Mouse (Mus musculus) CH12.LX (cell line): ENCODE data around the gene Krtap10-4. TPM values are rescaled to one million over a fixed set of nuclear protein-coding genes. Genes with fewer than 3 reads are reported as not detected.
"Not testable (repeated sequence)": the region's sequence is repeated elsewhere in the genome, so short reads cannot be mapped to it uniquely, and the experiment has no call there.

Experiments
- DNase-seq: peaks from one replicate; pipeline ENCODE4 v3.0.0-alpha.2; 2013; ENCODE audit errors: extremely low read depth
- H3K27ac ChIP-seq: 2 replicates; pipeline ENCODE4 v1.5.1; 2012; ENCODE audit warnings: low read depth, mild to moderate bottlenecking, control low read depth, moderate library complexity; ENCODE audit not compliant: insufficient read depth
- H3K27me3 ChIP-seq: replicated peaks from 2 replicates; pipeline ENCODE3; 2012; ENCODE audit warnings: inconsistent platforms
- H3K36me3 ChIP-seq, 2 experiments: replicated peaks in 1 of 2; 2 replicates each; pipeline versions ENCODE3 to v1.6.1; 2012; ENCODE audit warnings: inconsistent platforms in 1 of 2, low read length in 1 of 2, mild to moderate bottlenecking in 1 of 2, mixed read lengths in 1 of 2, moderate library complexity in 1 of 2; ENCODE audit not compliant: control insufficient read depth in 1 of 2, insufficient read depth in 1 of 2
- H3K4me1 ChIP-seq, 2 experiments: 2 replicates each; pipeline ENCODE4 v1.6.1; 2012; ENCODE audit warnings: inconsistent platforms in 1 of 2, moderate library complexity in 1 of 2; ENCODE audit not compliant: insufficient read depth in 2 of 2, control insufficient read depth in 1 of 2
- H3K4me2 ChIP-seq: 2 replicates; pipeline ENCODE4 v1.6.1; 2012; ENCODE audit warnings: low read depth, mild to moderate bottlenecking, control low read depth; ENCODE audit not compliant: poor library complexity, insufficient read depth, severe bottlenecking
- H3K4me3 ChIP-seq, 3 experiments: fragments of 150-350 bp in 1 of 3; sonication (generic) in 1 of 3; replicated peaks in 1 of 3; 2 replicates each; pipeline versions ENCODE3 to v1.5.1; 2011 to 2012; ENCODE audit warnings: low read depth in 2 of 3, low read length in 2 of 3, mild to moderate bottlenecking in 2 of 3, moderate library complexity in 2 of 3, control low read depth in 1 of 3, improper control_type of control experiment in 1 of 3, inconsistent platforms in 1 of 3, mixed read lengths in 1 of 3; ENCODE audit not compliant: poor library complexity in 1 of 3
- H3K79me2 ChIP-seq: replicated peaks from 2 replicates; pipeline ENCODE4 v1.6.1; 2012; ENCODE audit warnings: mild to moderate bottlenecking, moderate library complexity; ENCODE audit not compliant: control insufficient read depth, poor library complexity, insufficient read depth, severe bottlenecking; ENCODE audit errors: extremely low read depth
- H3K9ac ChIP-seq: 2 replicates; pipeline ENCODE4 v1.6.1; 2012; ENCODE audit warnings: low read depth, mild to moderate bottlenecking, control low read depth, moderate library complexity; ENCODE audit not compliant: insufficient read depth
- H3K9me3 ChIP-seq: replicated peaks from 2 replicates; pipeline ENCODE3; 2012; ENCODE audit warnings: low read length, inconsistent platforms, mixed read lengths
- dilution Hi-C: fragments of 300-500 bp; cut with MboI; formaldehyde crosslinking; loops from 2 replicates; pipeline ENCODE4 v1.14.3; 2020; ENCODE audit warnings: low sequenced_read_pairs; ENCODE audit not compliant: extremely low pct_unique_long_range_greater_than_20kb, extremely low pct_ligation_motif_present
- in situ Hi-C: fragments of 300-500 bp; cut with MboI; formaldehyde crosslinking; loops from 3 replicates; pipeline ENCODE4 v1.14.3; 2019; ENCODE audit warnings: low sequenced_read_pairs, low pct_ligation_motif_present, low pct_unique_long_range_greater_than_20kb, mixed read lengths
- polyA plus RNA-seq: library from polyadenylated mRNA; unstranded; fragments of >175 nt; gene quantifications from 2 replicates; pipeline ENCODE4 v1.2.1, GENCODE M21; 2012; ENCODE audit warnings: low read depth; ENCODE audit not compliant: insufficient read length
- total RNA-seq, 2 experiments: library from RNA; depleted of rRNA; stranded (reverse); fragments of 300-350 nt in 1 of 2; fragments of >200 nt in 1 of 2; gene quantifications; 2 replicates each; pipeline ENCODE4 v1.2.3; 2012 to 2014

Gene Krtap10-4
- total and polyA plus RNA-seq, 3 experiments, result not detected

DNA sequence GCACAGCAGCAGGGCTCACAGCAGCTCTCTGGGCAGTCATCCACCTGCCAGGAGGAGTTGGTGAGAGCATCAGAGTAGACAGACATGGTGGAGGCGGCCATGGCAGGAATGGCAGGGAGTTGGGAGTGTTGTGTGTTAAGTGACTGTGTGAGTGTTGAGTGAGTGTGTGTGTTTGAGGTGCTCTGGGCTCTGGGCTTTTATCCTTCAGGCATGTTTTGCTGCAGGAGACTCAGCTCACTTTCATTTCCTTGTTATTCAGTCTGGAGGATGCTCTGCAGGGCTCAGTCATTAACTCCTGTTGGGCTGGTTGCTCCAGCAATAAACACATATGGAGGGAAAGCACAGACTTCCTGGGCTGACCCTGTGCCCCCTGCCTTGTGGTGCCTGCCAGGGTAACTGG is 44.5 kb downstream of the Krtap10-4 start, which contains the start of gene Gm3250:
TSS of gene Gm3250 (minus strand) at position 101 of the 400 bp plus-strand sequence.
- H3K27ac ChIP-seq, result not testable (repeated sequence)

DNA sequence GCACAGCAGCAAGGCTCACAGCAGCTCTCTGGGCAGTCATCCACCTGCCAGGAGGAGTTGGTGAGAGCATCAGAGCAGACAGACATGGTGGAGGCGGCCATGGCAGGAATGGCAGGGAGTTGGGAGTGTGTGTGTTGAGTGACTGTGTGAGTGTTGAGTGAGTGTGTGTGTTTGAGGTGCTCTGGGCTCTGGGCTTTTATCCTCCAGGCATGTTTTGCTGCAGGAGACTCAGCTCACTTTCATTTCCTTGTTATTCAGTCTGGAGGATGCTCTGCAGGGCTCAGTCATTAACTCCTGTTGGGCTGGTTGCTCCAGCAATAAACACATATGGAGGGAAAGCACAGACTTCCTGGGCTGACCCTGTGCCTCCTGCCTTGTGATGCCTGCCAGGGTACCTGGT is 50.1 kb downstream of the Krtap10-4 start, which contains the start of gene Gm7138:
TSS of gene Gm7138 (minus strand) at position 101 of the 400 bp plus-strand sequence.
- H3K9ac ChIP-seq, H3K4me1 ChIP-seq, in situ Hi-C loops, H3K36me3 ChIP-seq, H3K79me2 ChIP-seq, H3K27ac ChIP-seq, DNase-seq, H3K4me2 ChIP-seq, H3K27me3 ChIP-seq, dilution Hi-C loops, H3K4me3 ChIP-seq, H3K9me3 ChIP-seq: not testable (repeated sequence)

More for the DNA sequence above, 44.5 kb downstream of the Krtap10-4 start, which contains the start of gene Gm3250:
- H3K27me3 ChIP-seq, H3K36me3 ChIP-seq, in situ Hi-C loops, H3K9me3 ChIP-seq, H3K4me2 ChIP-seq, H3K9ac ChIP-seq, H3K4me3 ChIP-seq, DNase-seq, dilution Hi-C loops, H3K4me1 ChIP-seq, H3K79me2 ChIP-seq: not testable (repeated sequence)

Other genes starting within 250 kb of the Krtap10-4 start
Only the 20 nearest of the 34 such genes appear.
- gene Gm10024, start 115.6 kb downstream of the Krtap10-4 start, total RNA-seq (2012; rRNA removed), result not detected in 2 replicates
- not detected in 2 replicates for gene Gm10024, start 115.6 kb downstream of the Krtap10-4 start, total RNA-seq (2014; rRNA removed)
- not detected in 2 replicates for gene Gm10024, start 115.6 kb downstream of the Krtap10-4 start, polyA plus RNA-seq
- gene Gm10142, start 111.3 kb downstream of the Krtap10-4 start, total RNA-seq (2012; rRNA removed), result not detected in 2 replicates
- gene Gm10142, start 111.3 kb downstream of the Krtap10-4 start, total RNA-seq (2014; rRNA removed), result not detected in 2 replicates
- not detected in 2 replicates for gene Gm10142, start 111.3 kb downstream of the Krtap10-4 start, polyA plus RNA-seq
- not detected in 2 replicates for gene Krtap12-1, start 106.5 kb downstream of the Krtap10-4 start, total RNA-seq (2012; rRNA removed)
- not detected in 2 replicates for gene Krtap12-1, start 106.5 kb downstream of the Krtap10-4 start, total RNA-seq (2014; rRNA removed)
- gene Krtap12-1, start 106.5 kb downstream of the Krtap10-4 start, polyA plus RNA-seq, result not detected in 2 replicates
- gene Gm10100, start 100.6 kb downstream of the Krtap10-4 start, total RNA-seq (2012; rRNA removed), result not detected in 2 replicates
- not detected in 2 replicates for gene Gm10100, start 100.6 kb downstream of the Krtap10-4 start, total RNA-seq (2014; rRNA removed)
- gene Gm10100, start 100.6 kb downstream of the Krtap10-4 start, polyA plus RNA-seq, result not detected in 2 replicates
- gene Gm18596, start 84.5 kb downstream of the Krtap10-4 start, total RNA-seq (2012; rRNA removed), result not detected in 2 replicates
- gene Gm18596, start 84.5 kb downstream of the Krtap10-4 start, total RNA-seq (2014; rRNA removed), result not detected in 2 replicates
- not detected in 2 replicates for gene Gm18596, start 84.5 kb downstream of the Krtap10-4 start, polyA plus RNA-seq
- not detected in 2 replicates for gene Gm9736, start 75.7 kb downstream of the Krtap10-4 start, total RNA-seq (2012; rRNA removed)
- not detected in 2 replicates for gene Gm9736, start 75.7 kb downstream of the Krtap10-4 start, total RNA-seq (2014; rRNA removed)
- gene Gm9736, start 75.7 kb downstream of the Krtap10-4 start, polyA plus RNA-seq, result not detected in 2 replicates
- not detected in 2 replicates for gene Gm3233, start 67.4 kb downstream of the Krtap10-4 start, total RNA-seq (2012; rRNA removed)
- gene Gm3233, start 67.4 kb downstream of the Krtap10-4 start, total RNA-seq (2014; rRNA removed), result not detected in 2 replicates
- gene Gm3233, start 67.4 kb downstream of the Krtap10-4 start, polyA plus RNA-seq, result not detected in 2 replicates
- not detected in 2 replicates for gene Gm3238, start 55.8 kb downstream of the Krtap10-4 start, total RNA-seq (2012; rRNA removed)
- gene Gm3238, start 55.8 kb downstream of the Krtap10-4 start, total RNA-seq (2014; rRNA removed), result not detected in 2 replicates
- gene Gm3238, start 55.8 kb downstream of the Krtap10-4 start, polyA plus RNA-seq, result not detected in 2 replicates
- not detected in 2 replicates for gene Gm7138, start 50.2 kb downstream of the Krtap10-4 start, total RNA-seq (2012; rRNA removed)
- not detected in 2 replicates for gene Gm7138, start 50.2 kb downstream of the Krtap10-4 start, total RNA-seq (2014; rRNA removed)
- not detected in 2 replicates for gene Gm7138, start 50.2 kb downstream of the Krtap10-4 start, polyA plus RNA-seq
- not detected in 2 replicates for gene Gm3250, start 44.6 kb downstream of the Krtap10-4 start, total RNA-seq (2012; rRNA removed)
- gene Gm3250, start 44.6 kb downstream of the Krtap10-4 start, total RNA-seq (2014; rRNA removed), result not detected in 2 replicates
- not detected in 2 replicates for gene Gm3250, start 44.6 kb downstream of the Krtap10-4 start, polyA plus RNA-seq
- not detected in 2 replicates for gene Gm7137, start 38.9 kb downstream of the Krtap10-4 start, total RNA-seq (2012; rRNA removed)
- not detected in 2 replicates for gene Gm7137, start 38.9 kb downstream of the Krtap10-4 start, total RNA-seq (2014; rRNA removed)
- not detected in 2 replicates for gene Gm7137, start 38.9 kb downstream of the Krtap10-4 start, polyA plus RNA-seq
- gene Gm9639, start 32.0 kb downstream of the Krtap10-4 start, total RNA-seq (2012; rRNA removed), result not detected in 2 replicates
- not detected in 2 replicates for gene Gm9639, start 32.0 kb downstream of the Krtap10-4 start, total RNA-seq (2014; rRNA removed)
- not detected in 2 replicates for gene Gm9639, start 32.0 kb downstream of the Krtap10-4 start, polyA plus RNA-seq
- not detected in 2 replicates for gene Gm19668, start 28.0 kb downstream of the Krtap10-4 start, total RNA-seq (2012; rRNA removed)
- not detected in 2 replicates for gene Gm19668, start 28.0 kb downstream of the Krtap10-4 start, total RNA-seq (2014; rRNA removed)
- gene Gm19668, start 28.0 kb downstream of the Krtap10-4 start, polyA plus RNA-seq, result not detected in 2 replicates
- gene Gm9507, start 15.3 kb downstream of the Krtap10-4 start, total RNA-seq (2012; rRNA removed), result not detected in 2 replicates
- gene Gm9507, start 15.3 kb downstream of the Krtap10-4 start, total RNA-seq (2014; rRNA removed), result not detected in 2 replicates
- not detected in 2 replicates for gene Gm9507, start 15.3 kb downstream of the Krtap10-4 start, polyA plus RNA-seq
- gene Gm2696, start 12.4 kb downstream of the Krtap10-4 start, total RNA-seq (2012; rRNA removed), result not detected in 2 replicates
- gene Gm2696, start 12.4 kb downstream of the Krtap10-4 start, total RNA-seq (2014; rRNA removed), result not detected in 2 replicates
- not detected in 2 replicates for gene Gm2696, start 12.4 kb downstream of the Krtap10-4 start, polyA plus RNA-seq
- not detected in 2 replicates for gene Krtap10-10, start 8.9 kb upstream of the Krtap10-4 start, total RNA-seq (2012; rRNA removed)
- gene Krtap10-10, start 8.9 kb upstream of the Krtap10-4 start, total RNA-seq (2014; rRNA removed), result not detected in 2 replicates
- gene Krtap10-10, start 8.9 kb upstream of the Krtap10-4 start, polyA plus RNA-seq, result not detected in 2 replicates
- gene Gm36176, start 19.7 kb upstream of the Krtap10-4 start, total RNA-seq (2012; rRNA removed), result not detected in 2 replicates
- gene Gm36176, start 19.7 kb upstream of the Krtap10-4 start, total RNA-seq (2014; rRNA removed), result not detected in 2 replicates
- gene Gm36176, start 19.7 kb upstream of the Krtap10-4 start, polyA plus RNA-seq, result not detected in 2 replicates
- not detected in 2 replicates for gene Gm10318, start 25.8 kb upstream of the Krtap10-4 start, total RNA-seq (2012; rRNA removed)
- gene Gm10318, start 25.8 kb upstream of the Krtap10-4 start, total RNA-seq (2014; rRNA removed), result not detected in 2 replicates
- gene Gm10318, start 25.8 kb upstream of the Krtap10-4 start, polyA plus RNA-seq, result not detected in 2 replicates
- gene Gm3285, start 34.9 kb upstream of the Krtap10-4 start, total RNA-seq (2012; rRNA removed), result not detected in 2 replicates
- gene Gm3285, start 34.9 kb upstream of the Krtap10-4 start, total RNA-seq (2014; rRNA removed), result not detected in 2 replicates
- gene Gm3285, start 34.9 kb upstream of the Krtap10-4 start, polyA plus RNA-seq, result not detected in 2 replicates
- gene Lrrc3, start 75.4 kb upstream of the Krtap10-4 start, total RNA-seq (2012; rRNA removed), result not detected in 2 replicates
- gene Lrrc3, start 75.4 kb upstream of the Krtap10-4 start, total RNA-seq (2014; rRNA removed), result not detected in 2 replicates
- not detected in 2 replicates for gene Lrrc3, start 75.4 kb upstream of the Krtap10-4 start, polyA plus RNA-seq